Mouse (Mus musculus): ENCODE measurements around the gene Olfr1087.
"Not testable (repeated sequence)": the region's sequence is repeated elsewhere in the genome, so short reads cannot be mapped to it uniquely, and the experiment has no call there.

Olfr1087 gene

GRCm38 (mm10) chr2:86698295-86698694, at the start of gene Olfr1087:
TSS of gene Olfr1087 (minus strand) at chr2:86698395.
- in situ Hi-C loops (cut with MseI, MboI): no loop called here

GRCm38 (mm10) chr2:86733601-86734000, 35.4 kb upstream of the Olfr1087 start, which contains the start of gene Olfr1089:
TSS of gene Olfr1089 (minus strand) at chr2:86733701.
- in situ Hi-C loops (cut with MseI, MboI): no loop called here

GRCm38 (mm10) chr2:86679992-86680391, 18.2 kb downstream of the Olfr1087 start, which contains the start of gene Olfr1086:
TSS of gene Olfr1086 (minus strand) at chr2:86680092.
- in situ Hi-C loops (cut with MseI, MboI): no loop called here

- in situ Hi-C loops (cut with MseI, MboI): no loop called here
Measured at GRCm38 (mm10) chr2:86661919-86662318, 36.3 kb downstream of the Olfr1087 start, which contains the start of gene Olfr1085. TSS of gene Olfr1085 (minus strand) at chr2:86662019.

GRCm38 (mm10) chr2:86639625-86640024, 58.6 kb downstream of the Olfr1087 start, which contains the start of gene Olfr1084:
TSS of gene Olfr1084 (minus strand) at chr2:86639725.
- in situ Hi-C loops (cut with MseI, MboI): not testable (repeated sequence)
